Mouse (Mus musculus) brain, embryonic 14.5 days (tissue): Measurements from ENCODE around the gene Art4. TPM values are rescaled to one million over a fixed set of nuclear protein-coding genes. Genes with fewer than 3 reads are reported as not detected.

ENCODE experiments used
- DNase-seq: peaks from one replicate; pipeline ENCODE4 v3.0.0-alpha.2; 2011; ENCODE audit warnings: low read depth
- CTCF ChIP-seq: fragments of 200-500 bp; IDR thresholded peaks from 2 replicates; pipeline ENCODE4 v1.5.1; 2012; ENCODE audit warnings: inconsistent platforms, mild to moderate bottlenecking, moderate library complexity, borderline replicate concordance; ENCODE audit not compliant: insufficient read depth, insufficient read length; ENCODE audit errors: extremely low read depth
- POLR2A ChIP-seq: fragments of 200-500 bp; IDR thresholded peaks from 2 replicates; pipeline ENCODE4 v1.6.1; 2012; ENCODE audit warnings: mild to moderate bottlenecking, inconsistent platforms, borderline replicate concordance; ENCODE audit not compliant: poor library complexity, insufficient read depth, insufficient read length, severe bottlenecking; ENCODE audit errors: extremely low read depth
- polyA plus RNA-seq: library from polyadenylated mRNA; depleted of rRNA; stranded (reverse); fragments of >200 nt; gene quantifications from 2 replicates; pipeline ENCODE4 v1.2.3, GENCODE M21; 2012; rRNA removed

Gene Art4
- 0.18 and 0.41 TPM in 2 replicates for polyA plus RNA-seq

DNA sequence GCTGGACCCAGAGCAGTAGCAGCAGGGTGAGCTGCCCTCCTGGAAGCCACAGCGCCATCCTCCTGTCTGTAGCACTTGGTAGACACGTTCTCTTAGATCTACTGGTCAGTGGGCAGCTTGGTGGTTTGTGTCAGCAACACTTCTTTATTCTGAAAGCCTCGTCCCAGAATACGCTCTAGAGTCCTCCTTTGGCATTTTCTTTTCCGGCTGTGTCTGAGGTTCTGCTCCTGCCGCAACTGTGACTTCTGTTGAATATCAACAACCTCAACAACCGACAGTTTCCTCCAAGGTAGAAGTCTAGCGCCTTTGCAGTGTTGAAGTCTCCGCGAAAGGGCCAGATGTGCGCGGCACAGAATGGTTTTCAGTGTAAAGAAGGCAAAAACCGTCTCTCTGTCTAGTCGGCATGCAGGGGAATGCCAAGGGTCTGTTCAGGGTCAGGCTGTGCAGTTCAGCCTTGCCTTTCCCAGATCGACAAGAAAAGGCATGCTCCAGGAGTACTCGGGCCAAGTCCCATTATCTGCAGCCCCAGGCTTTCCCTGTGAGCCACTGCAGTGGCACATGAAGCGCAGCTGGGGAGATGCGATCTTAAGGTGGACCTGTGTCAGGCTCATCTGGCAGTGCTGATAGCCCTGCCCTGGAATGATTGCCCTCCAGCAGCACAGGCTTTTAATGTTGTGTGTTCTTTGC, at the start of gene Art4:
TSS of gene Art4 (minus strand) at position 548 of the 687 bp plus-strand sequence.
- no peak for DNase-seq
- TF ChIP-seq POLR2A (no peak), CTCF (no peak)

DNA sequence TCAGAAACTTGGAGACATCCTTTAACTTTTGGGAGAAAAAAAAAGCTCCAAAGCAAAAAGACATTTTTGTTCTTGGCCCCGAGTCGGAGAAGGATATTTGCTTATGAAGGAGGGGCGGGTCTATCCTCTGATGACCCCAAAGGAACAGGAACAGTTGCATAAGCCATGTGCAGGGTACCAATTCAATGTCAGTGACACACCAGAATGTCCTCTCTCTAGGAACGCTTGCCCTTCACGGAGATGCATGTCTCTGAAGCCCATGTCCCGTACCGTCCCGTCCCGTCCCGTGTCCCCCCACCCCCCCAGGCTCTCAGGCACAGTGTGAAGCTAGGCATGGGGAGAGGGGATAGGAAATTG, 49.4 kb upstream of the Art4 start:
- no peak for DNase-seq

DNA sequence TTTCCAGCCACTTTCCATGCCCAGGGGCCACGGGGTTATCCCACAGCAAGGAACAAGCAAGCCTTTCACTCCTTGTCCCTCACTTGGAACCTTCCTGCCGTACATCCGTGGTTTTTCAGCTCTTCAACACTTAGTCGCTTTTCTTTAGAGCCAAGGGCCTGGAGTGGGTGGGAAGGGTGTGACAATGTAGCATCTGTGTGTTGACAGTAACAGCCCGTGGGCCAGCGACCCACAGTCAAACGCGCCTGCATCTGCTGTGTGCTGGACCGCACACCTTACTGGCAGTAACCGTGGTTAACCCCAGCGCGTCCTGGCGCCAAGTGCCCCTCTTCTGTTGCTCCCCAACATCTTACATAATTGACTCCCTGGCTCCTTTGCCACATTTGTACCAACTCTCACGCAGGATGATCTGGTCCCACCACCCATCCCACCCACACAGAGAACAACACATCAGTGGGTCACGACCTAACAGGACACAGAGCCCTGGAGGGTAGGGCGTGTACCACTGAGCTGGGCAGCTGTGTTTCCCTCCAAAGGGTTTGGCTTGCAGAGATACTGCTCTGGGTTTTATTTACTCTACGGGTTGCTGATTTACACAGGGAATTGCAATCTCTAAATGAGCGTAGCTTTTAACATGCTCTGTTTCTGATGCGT, 48.9 kb upstream of the Art4 start:
- TF ChIP-seq POLR2A (no peak), CTCF (no peak)
- DNase-seq: no peak

More for the DNA sequence above, 49.4 kb upstream of the Art4 start:
- TF ChIP-seq POLR2A (no peak), CTCF (no peak)

DNA sequence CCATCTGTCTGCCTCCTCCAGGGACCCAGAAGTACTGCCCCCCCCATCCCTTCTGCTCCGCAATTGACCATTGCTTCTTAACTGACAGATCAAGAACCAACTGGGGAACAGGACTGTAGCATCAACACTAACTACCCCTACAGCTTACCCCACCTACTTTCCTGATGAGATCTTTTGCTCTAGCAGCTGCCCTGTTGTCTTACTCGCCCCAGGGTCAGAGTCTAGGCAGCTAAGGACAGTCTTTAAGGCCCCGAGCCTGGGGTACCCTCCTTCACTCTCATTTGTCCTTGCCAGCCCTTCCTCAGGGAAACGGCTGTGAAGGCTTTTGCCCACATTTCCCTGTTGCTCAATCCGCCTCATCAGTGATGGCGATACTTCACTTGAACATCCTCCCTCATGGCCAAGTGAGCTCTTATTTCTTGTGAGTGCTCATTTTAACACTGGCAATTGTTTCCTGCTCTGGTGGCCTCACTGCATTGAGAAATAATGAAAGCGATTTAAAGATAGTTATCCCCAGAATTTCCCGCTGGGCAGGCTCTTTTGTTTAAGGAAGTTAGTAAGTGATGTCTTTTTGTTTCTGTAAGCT, 46.4 kb upstream of the Art4 start:
- TF ChIP-seq CTCF (no peak), POLR2A (no peak)
- no peak for DNase-seq

DNA sequence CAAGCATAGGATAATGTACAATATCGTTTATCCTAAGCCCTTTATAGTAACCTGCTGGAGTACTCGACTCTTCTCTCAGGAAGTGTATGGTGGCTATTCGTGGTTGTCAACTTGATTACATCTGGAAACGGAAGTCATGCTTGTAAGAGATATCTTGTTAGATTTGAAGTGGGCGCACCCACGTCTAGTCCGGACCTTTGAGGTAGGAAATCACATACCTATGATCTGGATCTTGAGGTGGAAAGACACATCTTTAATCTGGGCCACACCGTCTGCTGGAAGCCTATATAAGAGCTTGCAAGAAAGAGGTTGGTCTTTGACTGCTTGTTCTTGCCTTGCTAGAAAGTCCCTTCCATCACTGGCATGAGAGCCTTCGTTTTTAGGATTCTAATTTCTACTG, 45.0 kb upstream of the Art4 start:
- TF ChIP-seq POLR2A: no peak
- no peak for TF ChIP-seq CTCF

DNA sequence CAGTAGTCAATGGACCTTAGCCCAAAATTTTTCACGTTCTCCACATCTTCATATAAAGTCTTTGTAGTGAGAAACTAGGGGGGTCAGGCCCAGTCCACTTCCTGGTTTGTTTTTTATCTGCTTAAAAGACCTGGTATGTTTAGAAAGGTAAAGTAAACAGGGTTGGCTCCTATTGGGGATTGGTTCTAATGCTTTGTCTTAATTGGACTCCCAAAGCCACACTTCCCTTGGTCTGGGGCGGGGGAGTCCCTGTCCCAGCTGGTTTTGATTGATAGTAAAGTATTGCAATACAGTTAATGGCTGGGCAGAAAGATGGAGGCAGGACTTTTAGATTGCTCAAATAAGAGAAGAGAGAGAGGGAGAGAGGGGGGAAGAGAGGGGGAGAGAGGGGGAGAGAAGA, 43.5 kb upstream of the Art4 start:
- no peak for DNase-seq
- TF ChIP-seq POLR2A (no peak), CTCF (no peak)

More for the DNA sequence above, 45.0 kb upstream of the Art4 start:
- DNase-seq: no peak

DNA sequence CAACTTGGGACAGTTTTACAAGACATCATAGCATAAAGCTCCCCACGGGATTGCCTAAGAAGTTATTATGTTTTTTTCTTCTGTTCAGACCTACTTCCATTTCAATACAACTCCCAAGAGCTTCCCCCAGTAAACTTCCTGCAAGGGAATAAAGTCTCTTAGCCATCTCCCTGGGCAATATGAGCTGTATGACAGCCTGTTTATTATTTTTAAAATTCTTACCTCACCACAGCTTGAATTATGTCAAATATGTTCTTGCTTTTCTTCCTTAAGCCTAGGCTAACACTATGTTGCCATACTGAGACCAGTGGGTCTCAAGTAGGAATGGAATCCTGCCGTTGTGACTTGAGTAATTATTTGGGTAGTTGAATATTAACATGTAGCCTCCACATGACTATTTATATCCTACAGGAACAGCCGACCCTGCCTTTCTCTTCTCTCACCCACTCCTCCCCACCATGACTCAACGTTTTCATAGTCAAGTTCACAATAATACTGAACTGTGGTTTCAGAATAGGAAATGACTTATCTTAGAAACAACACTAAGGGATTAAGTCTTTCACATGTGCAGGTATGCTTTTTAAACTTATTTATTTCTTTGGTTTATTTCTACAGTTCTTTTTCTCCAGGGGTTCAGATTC, 43.0 kb upstream of the Art4 start:
- no peak for TF ChIP-seq POLR2A
- TF ChIP-seq CTCF: no peak
- DNase-seq: no peak

DNA sequence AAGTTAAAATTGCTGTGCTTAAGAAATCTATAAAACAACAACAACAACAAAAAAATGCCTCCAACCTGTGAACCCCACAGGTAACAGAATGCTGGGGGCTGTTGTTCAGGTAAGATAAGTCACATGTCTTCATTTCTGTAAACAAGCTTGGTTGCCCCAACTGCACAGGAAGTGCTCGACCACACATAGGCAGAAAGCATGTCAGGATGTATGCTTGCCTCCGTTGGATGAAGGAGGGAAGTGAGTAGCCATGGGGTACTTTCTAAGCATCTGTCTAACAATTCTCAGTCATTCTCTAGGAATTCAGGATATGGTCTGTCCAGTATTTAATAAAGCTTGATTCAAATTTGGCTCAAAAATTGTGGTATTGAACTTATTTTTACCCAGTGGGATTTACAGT, 41.4 kb upstream of the Art4 start:
- DNase-seq: no peak

DNA sequence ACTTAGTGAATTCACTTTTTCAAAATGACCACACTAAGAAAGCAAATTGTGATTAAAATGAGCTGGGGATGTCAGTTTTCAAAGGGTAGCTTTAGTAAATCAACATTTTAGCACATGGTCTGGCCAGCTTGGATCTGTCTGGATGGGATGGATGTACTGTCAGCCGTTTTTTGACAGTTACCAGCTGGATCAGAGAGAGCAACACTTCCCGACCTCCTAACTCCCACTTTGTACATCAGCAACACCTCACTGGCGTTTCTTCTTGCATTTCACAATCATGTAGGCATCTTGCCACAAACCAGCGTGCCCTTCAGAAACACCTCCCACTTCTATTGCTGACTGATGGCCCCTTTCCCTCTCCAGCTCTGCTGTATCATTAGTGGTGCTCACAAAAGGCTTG, 40.7 kb upstream of the Art4 start:
- no peak for DNase-seq
- no peak for TF ChIP-seq POLR2A

More for the DNA sequence above, 41.4 kb upstream of the Art4 start:
- no peak for TF ChIP-seq POLR2A
- no peak for TF ChIP-seq CTCF

DNA sequence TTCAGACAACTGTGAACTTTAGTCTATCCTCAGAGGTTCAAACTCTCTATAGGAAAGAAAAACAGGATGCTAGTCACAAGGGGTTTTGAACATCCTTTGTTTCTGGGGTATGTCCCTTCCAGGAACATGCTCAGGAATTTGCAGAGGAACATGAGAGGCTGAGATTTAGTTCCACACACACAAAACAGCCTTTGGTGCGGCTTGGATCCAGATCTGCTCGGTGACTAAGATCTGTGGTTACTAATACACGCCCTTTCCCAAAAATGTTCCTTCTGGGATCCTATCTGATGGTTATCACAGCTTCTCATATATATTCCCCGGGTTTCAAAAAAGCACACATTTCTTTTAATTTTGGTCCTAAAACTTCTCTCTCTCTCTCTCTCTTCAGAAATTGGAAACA, 40.3 kb upstream of the Art4 start:
- TF ChIP-seq CTCF (no peak), POLR2A (no peak)
- DNase-seq: no peak

DNA sequence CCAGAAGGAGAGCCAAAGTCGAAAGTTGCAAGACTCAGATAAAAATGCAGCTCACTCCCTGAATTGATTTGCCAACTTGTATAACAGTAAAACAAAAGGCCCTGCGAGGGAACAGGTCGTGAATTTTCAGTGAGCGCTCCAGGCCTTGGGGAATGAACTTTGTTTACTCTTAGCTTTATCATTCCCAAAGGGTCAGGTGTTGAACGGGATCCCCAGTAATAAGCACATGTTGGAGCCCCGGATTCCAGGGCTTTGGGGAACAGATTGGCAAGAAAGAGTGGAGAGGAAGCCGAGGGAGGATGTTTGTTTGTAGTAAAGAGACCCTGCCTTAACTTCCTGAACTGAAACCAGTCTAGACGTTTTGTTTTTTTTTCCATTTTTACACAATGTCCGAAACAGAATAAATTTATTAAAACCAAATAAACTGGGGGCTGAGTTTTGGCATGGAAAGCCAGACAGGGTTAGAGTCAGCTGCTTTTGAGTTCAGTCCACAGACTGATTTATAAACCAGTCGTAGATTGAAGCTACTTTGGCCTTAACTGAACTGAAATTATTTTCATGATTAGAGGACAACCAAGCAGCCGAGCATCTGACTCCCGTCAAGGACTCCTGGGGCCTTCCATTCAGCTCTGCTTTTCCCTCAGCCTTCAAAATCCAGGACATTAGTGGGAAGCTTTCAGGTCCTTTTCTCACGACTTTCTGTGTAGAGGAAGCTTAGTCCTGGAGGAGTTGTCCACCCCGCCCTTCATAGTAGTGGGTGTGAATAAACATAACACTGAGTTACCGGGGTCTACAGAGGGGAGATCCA, 37.2 kb upstream of the Art4 start:
- TF ChIP-seq CTCF (no peak), POLR2A (no peak)
- DNase-seq: no peak
